Mouse (Mus musculus) granulocyte monocyte progenitor cell, adult 5-6 weeks (primary cell): ENCODE data around the gene Aknad1. TPM values are rescaled to one million over a fixed set of nuclear protein-coding genes. Genes with fewer than 3 reads are reported as not detected.

Experiments used
- total RNA-seq, 2 experiments: library from RNA; stranded (forward) in 1 of 2; stranded (reverse) in 1 of 2; fragments of 200-712, 200-1000 nt in 1 of 2; fragments of >200 nt in 1 of 2; fragmentation: Nextera tagmentation in 1 of 2; gene quantifications; 2 replicates each; pipeline ENCODE4 v1.2.3; 2014 to 2017

The Aknad1 gene
- total RNA-seq, 2 experiments from 2014 or later: not detected

Other genes with a start within 250 kb of the Aknad1 start
- gene 1700013F07Rik, start 205.5 kb upstream of the Aknad1 start, total RNA-seq (2014; fragmentation: Nextera tagmentation): not detected in 2 replicates
- not detected in 2 replicates for gene 1700013F07Rik, start 205.5 kb upstream of the Aknad1 start, total RNA-seq (2017)
- gene 5330417C22Rik, start 203.1 kb upstream of the Aknad1 start, total RNA-seq (2014; fragmentation: Nextera tagmentation): 0.15 TPM in 1 of 2 replicates, not detected in the other
- gene 5330417C22Rik, start 203.1 kb upstream of the Aknad1 start, total RNA-seq (2017): 0.13 TPM in 1 of 2 replicates, not detected in the other
- 6.8 and 11.4 TPM in 2 replicates for gene Tmem167b, start 177.2 kb upstream of the Aknad1 start, total RNA-seq (2014; fragmentation: Nextera tagmentation)
- 32.8 and 34.7 TPM in 2 replicates for gene Tmem167b, start 177.2 kb upstream of the Aknad1 start, total RNA-seq (2017)
- gene Taf13, start 168.0 kb upstream of the Aknad1 start, total RNA-seq (2014; fragmentation: Nextera tagmentation): 13.8 and 16.5 TPM in 2 replicates
- gene Taf13, start 168.0 kb upstream of the Aknad1 start, total RNA-seq (2017): 13.3 and 21.7 TPM in 2 replicates
- gene Wdr47, start 148.4 kb upstream of the Aknad1 start, total RNA-seq (2014; fragmentation: Nextera tagmentation): 2.5 and 2.8 TPM in 2 replicates
- gene Wdr47, start 148.4 kb upstream of the Aknad1 start, total RNA-seq (2017): 4.4 and 6.6 TPM in 2 replicates
- gene Clcc1, start 85.7 kb upstream of the Aknad1 start, total RNA-seq (2014; fragmentation: Nextera tagmentation): 44.7 and 67.1 TPM in 2 replicates
- 68.1 and 92.5 TPM in 2 replicates for gene Clcc1, start 85.7 kb upstream of the Aknad1 start, total RNA-seq (2017)
- gene Gpsm2, start 17.3 kb upstream of the Aknad1 start, total RNA-seq (2014; fragmentation: Nextera tagmentation): 3.7 and 7.4 TPM in 2 replicates
- 10.7 and 12.2 TPM in 2 replicates for gene Gpsm2, start 17.3 kb upstream of the Aknad1 start, total RNA-seq (2017)
- gene Stxbp3, start 100.9 kb downstream of the Aknad1 start, total RNA-seq (2014; fragmentation: Nextera tagmentation): 23.5 and 28.7 TPM in 2 replicates
- gene Stxbp3, start 100.9 kb downstream of the Aknad1 start, total RNA-seq (2017): 21.6 and 26.2 TPM in 2 replicates
- 0.21 TPM in 1 of 2 replicates, not detected in the other for gene Fndc7, start 150.3 kb downstream of the Aknad1 start, total RNA-seq (2014; fragmentation: Nextera tagmentation)
- 0.05 TPM in 1 of 2 replicates, not detected in the other for gene Fndc7, start 150.3 kb downstream of the Aknad1 start, total RNA-seq (2017)
- gene Prpf38b, start 172.1 kb downstream of the Aknad1 start, total RNA-seq (2014; fragmentation: Nextera tagmentation): 113 and 174 TPM in 2 replicates
- gene Prpf38b, start 172.1 kb downstream of the Aknad1 start, total RNA-seq (2017): 211 and 237 TPM in 2 replicates
- gene Henmt1, start 200.2 kb downstream of the Aknad1 start, total RNA-seq (2014; fragmentation: Nextera tagmentation): not detected in 2 replicates
- gene Henmt1, start 200.2 kb downstream of the Aknad1 start, total RNA-seq (2017): not detected in 2 replicates
- not detected in 2 replicates for gene Gm9857, start 200.8 kb downstream of the Aknad1 start, total RNA-seq (2014; fragmentation: Nextera tagmentation)
- not detected in 2 replicates for gene Gm9857, start 200.8 kb downstream of the Aknad1 start, total RNA-seq (2017)